Mouse (Mus musculus): ENCODE data around the gene Gys2.

Gene Gys2

GRCm38 (mm10) chr6:142458010-142458409 is 14.9 kb downstream of the Gys2 start:
- no peak for DNase-seq (ENCODE audit: low read depth)

DNA sequence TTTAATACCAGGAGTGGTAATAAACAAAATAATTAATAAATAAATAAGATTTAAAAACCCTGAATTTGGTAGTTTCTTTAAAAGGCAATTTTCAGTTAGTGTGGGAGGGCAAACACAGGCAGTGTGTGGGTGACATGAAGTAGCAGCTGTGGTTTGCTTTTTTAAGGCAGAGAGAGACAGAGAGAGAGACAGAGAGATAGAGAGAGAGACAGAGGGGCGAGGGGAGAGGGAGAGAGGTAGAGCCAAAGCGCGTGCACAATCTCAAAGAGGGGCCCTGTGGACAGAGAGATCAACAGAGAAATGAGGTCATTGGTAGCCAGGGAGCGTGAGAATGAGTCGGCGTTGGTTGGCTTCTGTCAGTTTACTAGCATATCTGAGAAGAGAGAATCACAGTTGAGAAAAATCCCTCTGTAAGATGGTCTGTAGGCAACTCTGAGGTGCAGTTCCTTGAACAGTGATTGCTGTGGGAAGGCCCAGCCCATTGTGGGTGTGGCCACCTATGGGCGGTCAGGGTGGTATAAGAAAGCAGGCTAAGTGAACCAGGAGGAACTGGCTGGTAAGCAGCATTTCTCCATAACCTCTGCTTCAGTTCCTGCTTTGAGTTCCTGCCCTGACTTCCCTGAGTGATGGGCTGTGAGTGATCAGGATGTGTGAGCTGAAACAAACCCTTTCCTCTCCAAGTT is 17.5 kb downstream of the Gys2 start:
- DNase-seq (ENCODE audit: low read depth), result no peak

DNA sequence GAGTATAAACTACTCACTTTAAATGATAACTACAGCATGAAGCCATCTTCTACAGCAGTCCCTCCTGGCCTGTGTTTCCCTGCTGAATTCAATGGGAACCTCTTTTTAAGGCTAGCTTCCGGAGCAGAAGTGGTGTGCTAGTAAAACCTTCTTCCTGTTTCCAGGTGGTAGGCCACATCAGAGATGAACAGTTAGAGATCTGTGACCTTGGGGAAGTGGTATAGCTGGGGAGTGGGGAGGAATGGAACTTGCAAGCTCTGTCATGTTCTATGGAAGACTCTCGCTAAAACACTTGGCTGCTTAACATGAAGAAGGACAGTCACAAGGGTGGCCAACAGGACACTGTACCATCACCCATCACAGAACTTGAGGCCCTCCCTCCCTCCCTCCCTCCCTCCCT is 19.6 kb downstream of the Gys2 start:
- DNase-seq (ENCODE audit: low read depth), result peak; percentile 58

DNA sequence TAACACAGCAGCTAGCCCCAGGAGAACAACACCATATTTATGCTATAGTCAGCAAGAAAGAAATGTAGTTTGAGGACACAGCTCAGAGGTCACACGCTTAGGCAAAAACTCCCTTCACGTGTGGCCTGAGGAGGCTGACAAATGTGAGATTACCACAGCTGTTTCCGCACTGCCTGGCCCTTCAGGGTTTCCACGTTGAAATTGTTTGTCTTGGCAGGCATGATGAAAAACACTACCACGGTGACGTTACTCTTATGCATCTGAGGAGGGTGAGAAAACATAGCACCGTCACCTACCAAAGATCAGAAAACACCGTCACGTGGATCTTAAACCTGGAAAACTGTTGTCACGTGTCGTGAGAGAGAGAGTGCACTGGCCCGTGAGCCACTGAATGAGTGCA is 21.5 kb downstream of the Gys2 start:
- no peak for DNase-seq (ENCODE audit: low read depth)

DNA sequence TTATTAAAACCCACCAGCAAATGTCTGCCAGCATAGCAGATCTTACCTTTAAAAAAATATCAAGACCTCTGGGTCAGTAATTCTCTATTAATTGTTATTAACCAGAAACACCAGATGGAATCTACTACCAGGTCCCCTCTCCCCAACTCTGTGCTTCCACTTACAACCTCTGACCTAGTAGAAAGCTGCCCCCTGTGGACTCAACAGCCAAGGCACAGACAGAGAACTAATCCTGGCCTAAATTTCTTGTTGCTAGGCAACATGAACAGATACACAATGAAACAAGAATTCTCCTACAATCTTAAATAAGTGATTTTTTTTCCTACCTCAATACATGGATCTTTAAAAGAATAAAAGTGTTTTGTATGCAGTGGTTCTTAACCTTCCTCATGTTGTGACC is 43.8 kb downstream of the Gys2 start:
- no peak for DNase-seq (ENCODE audit: low read depth)

DNA sequence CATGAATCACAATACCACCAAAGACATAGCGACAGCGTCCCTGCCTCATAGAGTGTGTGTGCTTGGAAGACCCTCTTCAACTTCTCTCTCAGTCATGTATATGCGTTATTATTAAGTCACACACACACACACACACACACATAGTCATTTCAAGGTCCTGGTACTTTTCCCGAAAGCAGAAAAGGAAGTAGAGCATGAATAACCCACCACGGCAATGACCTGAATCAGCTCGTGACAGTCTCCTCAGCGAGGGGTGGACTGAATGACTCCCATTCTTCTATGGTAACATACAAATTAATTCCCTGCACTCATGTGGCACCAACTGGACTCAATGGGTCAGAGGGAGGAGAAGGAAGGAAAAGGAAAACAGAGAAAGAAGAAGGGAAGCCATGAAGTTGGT is 47.9 kb downstream of the Gys2 start:
- DNase-seq (ENCODE audit: low read depth), result no peak

GRCm38 (mm10) chr6:142414597-142414996 is 58.3 kb downstream of the Gys2 start:
- no peak for DNase-seq (ENCODE audit: low read depth)

- no peak for DNase-seq (ENCODE audit: low read depth)
Measured at GRCm38 (mm10) chr6:142413845-142414244, 59.1 kb downstream of the Gys2 start.

- DNase-seq (ENCODE audit: low read depth), result no peak
Measured at GRCm38 (mm10) chr6:142412906-142413491, 59.9 kb downstream of the Gys2 start, which contains the start of gene Spx. Spx (plus strand) TSS chr6:142413441.

DNA sequence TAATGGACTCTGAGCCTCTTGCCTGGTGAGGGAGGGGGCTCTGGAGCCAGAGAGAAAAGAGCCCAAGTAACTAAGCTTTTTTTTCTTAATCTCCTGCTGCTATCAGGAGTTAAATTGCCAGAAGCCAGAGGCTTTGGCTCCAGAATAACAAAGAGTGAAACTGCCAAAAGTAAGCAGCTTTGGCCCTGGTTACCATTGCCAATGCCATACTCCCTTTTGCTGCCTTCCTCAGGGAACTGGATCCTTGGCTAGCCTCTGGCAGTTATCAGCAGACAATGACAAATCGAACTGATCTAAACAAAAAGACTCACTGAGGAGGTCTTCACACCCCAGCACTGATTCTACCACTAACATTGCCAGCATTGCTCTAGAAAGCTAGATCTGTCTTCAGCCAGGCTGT is 61.8 kb downstream of the Gys2 start:
- DNase-seq (ENCODE audit: low read depth), result no peak

DNA sequence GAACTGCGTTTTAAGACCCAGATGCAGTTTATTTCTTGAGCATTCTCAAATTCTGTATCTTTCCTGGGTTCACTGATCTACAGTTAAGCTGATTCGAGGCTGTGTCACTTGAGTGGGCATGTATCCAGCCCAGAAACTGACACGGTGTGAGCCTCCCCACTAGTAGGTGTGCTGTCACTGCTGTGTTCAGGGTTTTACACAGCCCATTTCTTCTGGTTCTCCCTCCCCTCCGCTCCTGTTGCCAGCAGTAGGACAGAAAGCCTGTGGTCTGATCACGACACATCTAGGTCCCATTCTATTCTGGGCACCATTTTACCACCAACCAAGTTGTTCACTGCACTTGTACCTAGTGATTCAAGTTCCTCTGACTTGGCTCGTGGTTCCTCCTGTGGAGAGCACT is 77.2 kb downstream of the Gys2 start:
- DNase-seq (ENCODE audit: low read depth), result no peak

GRCm38 (mm10) chr6:142394669-142395068 is 78.2 kb downstream of the Gys2 start:
- no peak for DNase-seq (ENCODE audit: low read depth)

DNA sequence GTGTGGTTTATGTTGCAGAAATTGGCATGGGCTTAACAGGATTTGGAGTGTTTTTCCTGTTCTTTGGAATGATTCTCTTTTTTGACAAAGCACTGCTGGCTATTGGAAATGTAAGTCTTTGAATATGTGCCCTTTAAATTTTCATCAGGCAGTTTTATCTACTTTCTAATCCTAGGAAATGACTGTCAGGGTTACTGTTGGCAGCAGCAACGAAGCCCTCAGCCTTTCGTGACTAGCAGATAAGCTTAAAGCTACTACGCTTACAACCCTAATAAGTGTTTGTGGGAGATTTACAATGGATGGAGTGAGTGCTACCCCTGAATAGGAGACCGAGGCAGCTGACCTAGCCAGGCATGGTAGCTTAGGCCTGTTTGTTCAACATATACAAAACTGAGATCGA is 80.6 kb downstream of the Gys2 start:
- no peak for DNase-seq (ENCODE audit: low read depth)

DNA sequence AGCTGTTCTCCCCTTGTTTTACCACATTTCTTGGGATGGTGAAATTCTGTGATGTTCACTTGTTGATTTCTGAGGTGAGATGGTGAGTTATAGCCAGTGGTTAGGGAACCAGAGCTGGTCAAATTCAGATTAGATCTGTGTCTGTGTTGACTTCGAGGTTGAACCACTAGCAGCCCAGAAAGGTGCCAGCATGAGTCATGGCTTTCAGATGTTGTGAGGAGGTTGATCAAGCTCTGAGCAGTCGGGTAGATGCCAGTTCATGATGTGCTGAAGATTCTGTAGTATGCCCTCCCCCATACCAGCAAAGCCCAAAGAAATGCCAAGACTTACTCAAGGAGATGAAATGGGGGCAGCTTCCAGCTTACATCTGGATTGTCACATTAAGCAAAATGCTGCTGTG is 83.8 kb downstream of the Gys2 start:
- no peak for DNase-seq (ENCODE audit: low read depth)

GRCm38 (mm10) chr6:142387755-142388271 is 85.1 kb downstream of the Gys2 start:
- no peak for DNase-seq (ENCODE audit: low read depth)

DNA sequence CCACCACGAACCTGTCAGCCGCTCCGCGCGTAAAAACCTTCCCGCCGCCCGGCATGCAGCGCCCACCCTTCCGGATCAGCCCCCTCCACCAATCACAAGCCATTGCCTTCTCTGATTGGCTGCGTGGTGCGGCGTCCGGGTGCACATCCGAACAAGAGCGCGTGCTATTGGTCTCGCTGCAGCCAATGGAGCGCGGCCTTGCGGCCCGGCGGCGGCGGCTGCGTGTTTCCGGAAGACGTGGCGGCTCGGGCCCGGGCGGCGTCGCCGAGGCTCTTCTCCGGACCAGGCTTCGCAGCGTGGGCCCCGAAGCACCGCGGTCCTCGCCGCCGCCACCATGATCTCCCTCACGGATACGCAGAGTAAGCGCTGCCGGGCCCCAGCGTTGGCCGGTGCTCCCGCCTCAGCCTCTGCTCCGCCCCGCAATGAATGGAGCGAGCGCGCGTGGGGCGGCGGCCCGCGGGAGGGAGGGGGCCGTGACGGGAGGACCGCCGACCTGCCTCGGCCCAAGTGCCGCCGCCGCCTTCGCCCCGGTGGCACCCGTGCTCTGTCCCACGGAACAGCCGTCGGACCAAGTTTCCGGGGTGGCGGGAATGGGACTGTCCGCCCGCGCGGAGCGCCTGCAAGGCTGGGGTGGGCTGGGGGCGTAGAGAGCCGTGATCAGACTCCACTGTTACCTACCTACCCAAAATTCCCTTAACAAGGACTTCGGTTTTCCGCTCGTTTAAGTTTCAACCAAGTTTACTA is 85.7 kb downstream of the Gys2 start, which contains the start of the genes Recql and Golt1b:
Gene Recql, minus strand, starts transcription at position 77 of the 744 bp plus-strand sequence.
Gene Golt1b, plus strand, starts transcription at position 211 of the 744 bp plus-strand sequence.
- peak; percentile 99 for DNase-seq (ENCODE audit: low read depth)

DNA sequence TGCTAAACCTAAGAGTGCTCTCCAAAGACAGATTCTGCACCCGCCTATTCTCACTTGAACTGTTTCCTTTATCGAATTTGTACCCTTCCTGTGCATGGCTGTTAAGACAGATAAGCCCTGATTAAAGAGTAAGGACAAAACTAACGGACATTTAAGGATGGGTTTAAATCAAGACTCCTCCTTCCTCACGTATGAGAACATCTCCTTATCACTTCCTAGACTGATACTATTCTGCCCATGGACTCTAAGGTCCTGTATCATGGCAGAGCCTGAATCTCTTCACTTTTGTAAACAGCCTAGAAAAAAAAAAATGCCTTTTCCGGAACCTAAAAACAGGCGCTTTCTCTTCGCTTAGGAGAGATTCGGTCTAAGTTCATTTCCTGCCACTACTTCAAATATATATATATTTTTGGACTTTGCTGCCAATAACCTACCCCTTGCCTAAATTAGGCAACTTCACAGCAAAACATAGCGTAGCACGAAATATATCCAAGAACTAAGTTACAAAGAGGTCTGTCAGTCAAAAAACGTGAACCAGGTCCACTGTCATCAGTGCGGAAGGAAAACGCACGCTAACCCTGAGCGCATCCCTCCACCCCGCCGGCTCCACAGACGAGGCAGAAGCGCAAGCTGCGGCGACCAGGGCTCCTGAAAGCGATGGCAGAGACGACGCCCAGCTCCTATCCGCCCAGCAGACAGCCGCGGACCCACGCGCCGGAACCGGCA is 86.5 kb downstream of the Gys2 start:
- DNase-seq (ENCODE audit: low read depth), result no peak

GRCm38 (mm10) chr6:142384521-142384920 is 88.4 kb downstream of the Gys2 start:
- no peak for DNase-seq (ENCODE audit: low read depth)

- no peak for DNase-seq (ENCODE audit: low read depth)
Measured at GRCm38 (mm10) chr6:142381615-142382014, 91.3 kb downstream of the Gys2 start.

GRCm38 (mm10) chr6:142379961-142380360 is 92.9 kb downstream of the Gys2 start:
- DNase-seq (ENCODE audit: low read depth), result no peak

DNA sequence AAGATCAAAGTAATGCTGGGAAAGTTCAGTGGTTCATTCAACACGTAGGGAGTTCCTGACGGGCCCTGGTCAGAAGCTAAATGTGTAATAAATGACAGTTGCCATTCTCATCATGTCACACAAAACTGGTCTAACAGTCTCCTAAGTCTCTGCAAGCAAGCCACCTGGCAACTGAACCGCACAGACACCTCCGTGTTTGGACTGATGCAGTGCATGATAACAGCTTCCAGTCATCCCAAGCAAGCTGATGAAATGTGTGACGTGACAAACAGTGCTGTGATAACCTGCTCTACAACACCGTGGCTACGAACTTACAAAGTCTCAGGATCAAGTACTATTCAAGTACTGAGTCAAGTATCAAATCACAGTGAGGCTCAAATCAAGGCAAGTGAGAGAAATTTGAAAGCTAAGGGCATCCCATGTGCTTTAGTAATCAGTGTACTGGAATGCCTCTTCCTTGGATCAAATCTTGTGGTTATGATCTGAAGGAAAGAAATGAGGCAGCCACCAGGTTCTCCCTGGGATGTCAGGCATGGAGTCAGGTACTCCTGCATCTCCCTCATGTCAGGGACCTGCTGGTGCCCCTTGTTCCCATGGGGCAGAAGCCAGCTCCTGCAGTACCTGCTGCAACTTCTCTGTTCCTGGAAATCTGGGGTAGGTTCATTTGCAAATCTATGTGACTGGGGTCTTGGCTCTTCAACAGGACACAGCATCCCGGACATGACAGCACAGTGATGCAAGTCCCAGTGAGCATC is 94.2 kb downstream of the Gys2 start:
- no peak for DNase-seq (ENCODE audit: low read depth)
